Mouse (Mus musculus): ENCODE data around the gene Pex26. TPM values are rescaled to one million over a fixed set of nuclear protein-coding genes. Genes with fewer than 3 reads are reported as not detected.

Pex26 gene
- polyA plus RNA-seq, 2 experiments from 2014 or later = 1.9 to 2.1 TPM

- peak; percentile 29 for ATAC-seq
Observed at GRCm38 (mm10) chr6:121210149-121210925, 26.9 kb downstream of the Pex26 start, which contains the start of gene Tuba8. Tuba8 (plus strand) TSS chr6:121210696.

GRCm38 (mm10) chr6:121210926-121211289, 27.4 kb downstream of the Pex26 start:
- ATAC-seq = no peak

DNA sequence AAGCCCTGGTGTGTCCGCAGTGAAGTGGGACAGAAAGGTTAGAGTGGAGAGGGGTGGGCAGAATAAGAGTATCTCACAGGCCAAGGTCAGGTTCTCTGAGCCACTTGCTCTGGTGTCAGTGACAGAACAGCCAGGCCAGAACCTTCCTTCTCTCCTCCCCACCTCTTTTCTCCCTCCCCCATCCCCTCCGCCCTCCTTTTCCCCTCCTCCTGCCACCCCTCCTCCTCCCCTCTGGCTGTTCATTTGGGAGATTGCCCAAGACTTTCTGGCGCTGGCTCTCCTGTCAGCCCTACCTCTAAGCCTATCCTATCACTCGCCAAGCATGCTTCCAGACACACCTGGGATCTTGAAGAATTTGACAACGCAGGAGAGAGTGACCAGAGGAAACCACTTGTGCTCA, 28.3 kb downstream of the Pex26 start:
- ATAC-seq = no peak

DNA sequence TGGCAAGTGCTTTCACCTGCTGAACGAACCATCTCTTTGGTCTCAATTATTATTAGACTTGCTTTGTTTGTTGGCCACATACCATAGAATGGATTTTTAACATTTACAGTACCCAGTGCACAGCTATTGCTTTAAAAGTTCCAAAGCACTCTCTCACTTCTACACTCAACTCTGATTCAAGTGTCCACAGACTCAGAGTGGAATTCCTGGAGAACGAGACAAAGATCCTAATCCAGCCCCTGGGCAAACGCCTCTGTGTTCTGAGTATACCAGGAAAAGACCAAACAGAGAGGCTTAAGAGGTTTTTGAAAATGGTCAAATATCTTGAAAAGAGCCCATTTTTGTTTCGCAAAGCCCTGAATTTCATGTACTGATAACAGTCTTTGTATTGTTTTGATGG, 29.5 kb downstream of the Pex26 start:
- no peak for ATAC-seq

GRCm38 (mm10) chr6:121214221-121214620, 30.8 kb downstream of the Pex26 start:
- no peak for ATAC-seq

DNA sequence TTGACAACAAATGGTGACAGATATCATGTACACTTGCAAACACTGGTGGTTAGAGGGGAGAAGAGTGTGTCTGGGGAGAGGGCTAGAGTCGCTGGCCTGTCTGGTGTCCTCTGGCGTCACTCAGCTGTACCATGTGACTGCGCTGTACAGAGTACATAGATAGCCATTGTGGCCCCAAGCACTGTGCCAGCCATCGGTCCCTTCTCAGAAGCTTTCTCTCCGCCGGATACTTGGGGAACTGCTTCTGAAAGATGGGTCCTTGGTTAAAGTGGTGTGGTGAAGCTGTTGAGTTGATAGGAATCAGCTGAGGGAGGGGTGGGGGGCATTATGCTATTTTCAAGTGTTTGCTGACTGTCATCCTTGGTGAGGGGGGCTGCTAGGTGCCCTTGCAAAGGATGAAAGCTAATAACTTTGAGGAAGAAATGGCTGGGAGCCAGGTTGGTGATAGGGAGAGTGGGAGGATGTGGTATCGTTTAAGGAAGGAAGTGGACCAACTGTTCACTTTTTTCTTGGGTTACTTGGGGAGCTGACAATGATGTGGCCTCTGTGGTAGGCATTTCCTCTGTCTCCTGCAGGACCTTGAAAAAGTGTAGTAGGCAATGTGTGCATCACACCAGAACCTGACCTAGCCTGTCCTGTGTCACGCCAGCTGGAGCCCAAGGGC, 31.3 kb downstream of the Pex26 start:
- ATAC-seq = peak; percentile 53

DNA sequence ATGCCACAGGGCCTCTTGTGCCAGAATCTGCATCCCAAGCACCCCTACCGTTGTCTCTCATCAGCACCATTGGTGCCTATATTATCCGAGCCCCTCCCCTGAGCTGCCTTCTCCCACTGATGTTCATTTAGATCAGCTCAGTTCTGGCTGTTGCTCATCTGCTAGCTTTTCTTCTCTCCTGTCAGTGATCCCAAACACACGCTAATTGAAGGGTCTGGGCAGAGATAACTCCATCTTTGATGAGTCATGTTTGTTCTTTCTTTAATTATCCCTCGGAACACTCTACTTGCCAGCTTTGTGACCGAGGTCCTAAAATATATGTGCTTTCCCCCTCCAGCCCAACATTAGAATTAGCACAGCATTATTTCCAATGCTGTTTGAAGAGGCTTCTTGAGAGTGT, 31.9 kb downstream of the Pex26 start:
- no peak for ATAC-seq

DNA sequence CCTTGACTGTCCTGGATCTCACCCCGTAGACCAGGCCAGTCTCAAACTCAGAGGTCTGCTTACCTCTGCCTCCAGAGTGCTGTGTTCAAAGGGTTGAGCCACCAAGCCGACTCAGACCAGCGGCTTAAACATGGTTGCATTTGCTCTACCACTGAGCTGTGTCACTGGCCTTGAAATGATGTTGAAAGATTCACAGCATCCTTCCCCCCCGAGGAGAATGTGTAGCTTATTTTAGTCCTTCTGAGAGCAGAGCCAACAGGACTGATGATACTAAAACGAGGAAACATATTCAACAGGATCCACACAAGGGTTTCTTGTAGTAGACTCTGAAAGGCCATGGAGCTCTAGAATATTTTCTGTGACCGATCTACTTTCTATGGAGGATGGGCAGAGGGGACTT, 32.4 kb downstream of the Pex26 start:
- no peak for ATAC-seq

GRCm38 (mm10) chr6:121216589-121217255, 33.3 kb downstream of the Pex26 start:
- ATAC-seq = no peak

- ATAC-seq = peak; percentile 81
Observed at GRCm38 (mm10) chr6:121218002-121218401, 34.5 kb downstream of the Pex26 start.

DNA sequence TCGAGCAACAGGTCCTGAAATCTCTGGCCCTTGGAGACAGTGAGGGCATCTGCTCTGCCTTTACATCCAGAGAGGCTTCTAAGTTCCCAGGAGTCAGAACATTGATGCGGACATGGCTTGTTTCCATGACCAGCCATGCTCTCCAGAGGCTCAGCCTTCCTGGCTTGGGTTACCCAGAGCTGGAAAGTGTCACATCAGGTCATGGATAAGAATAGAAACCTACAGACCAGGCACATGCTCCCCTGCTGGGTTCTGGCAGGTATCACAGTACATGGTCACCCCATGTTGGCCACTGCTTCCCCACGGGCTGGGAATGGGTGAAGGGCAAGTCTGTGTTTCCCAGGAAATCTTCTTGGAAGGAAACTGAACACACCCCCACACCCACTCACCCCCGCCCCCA, 35.9 kb downstream of the Pex26 start:
- ATAC-seq = no peak

GRCm38 (mm10) chr6:121220181-121220580, 36.7 kb downstream of the Pex26 start:
- no peak for ATAC-seq

- ATAC-seq = no peak
Observed at GRCm38 (mm10) chr6:121221876-121222597, 38.6 kb downstream of the Pex26 start.

DNA sequence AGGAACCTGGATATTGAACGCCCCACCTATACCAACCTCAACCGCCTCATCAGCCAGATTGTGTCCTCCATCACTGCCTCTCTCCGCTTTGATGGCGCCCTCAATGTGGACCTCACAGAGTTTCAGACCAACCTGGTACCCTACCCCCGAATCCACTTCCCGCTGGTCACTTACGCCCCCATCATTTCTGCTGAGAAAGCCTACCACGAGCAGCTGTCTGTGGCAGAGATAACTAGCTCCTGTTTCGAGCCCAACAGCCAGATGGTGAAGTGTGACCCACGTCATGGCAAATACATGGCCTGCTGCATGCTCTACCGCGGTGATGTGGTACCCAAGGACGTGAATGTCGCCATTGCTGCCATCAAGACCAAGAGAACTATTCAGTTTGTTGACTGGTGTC, 39.5 kb downstream of the Pex26 start:
- ATAC-seq = no peak

- no peak for ATAC-seq
Observed at GRCm38 (mm10) chr6:121224067-121224466, 40.6 kb downstream of the Pex26 start.

DNA sequence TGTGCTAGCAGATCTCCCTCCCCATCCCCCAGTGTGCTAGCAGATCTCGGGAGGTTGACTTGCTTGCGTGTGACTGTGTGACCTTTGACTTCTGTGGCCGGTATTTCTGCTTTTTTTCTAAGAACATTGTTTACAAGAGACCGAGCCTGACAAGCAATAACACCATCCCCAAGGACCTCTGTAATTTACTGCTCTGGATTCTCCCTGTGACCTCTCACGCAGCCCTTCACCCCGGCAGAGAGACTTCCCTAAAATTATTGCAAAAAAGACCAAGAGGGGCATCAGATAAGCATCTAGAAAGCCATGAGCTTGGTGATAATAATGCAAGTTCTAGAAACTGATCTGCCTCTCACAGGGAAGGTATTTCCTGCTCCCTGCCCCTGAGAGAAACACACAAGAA, 41.5 kb downstream of the Pex26 start:
- no peak for ATAC-seq

DNA sequence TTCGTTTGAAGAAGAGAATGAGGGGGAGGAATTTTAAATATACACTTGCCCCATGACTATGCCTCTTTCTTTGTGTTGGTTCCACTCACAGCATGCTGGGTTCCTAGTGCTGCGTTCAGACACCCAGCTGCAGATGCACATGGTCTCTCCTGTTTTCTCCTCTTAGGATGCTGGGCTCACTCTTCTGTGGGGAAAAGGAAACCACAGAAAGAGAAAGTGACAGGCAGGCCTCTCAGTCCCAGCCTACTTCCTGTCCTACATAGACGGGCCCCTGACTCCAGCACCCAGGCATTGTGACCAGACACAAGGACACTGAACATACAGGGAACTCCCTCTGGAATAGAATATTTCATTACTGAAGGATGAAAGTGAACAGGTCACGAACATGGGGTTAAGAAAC, 42.6 kb downstream of the Pex26 start:
- ATAC-seq = peak; percentile 79

DNA sequence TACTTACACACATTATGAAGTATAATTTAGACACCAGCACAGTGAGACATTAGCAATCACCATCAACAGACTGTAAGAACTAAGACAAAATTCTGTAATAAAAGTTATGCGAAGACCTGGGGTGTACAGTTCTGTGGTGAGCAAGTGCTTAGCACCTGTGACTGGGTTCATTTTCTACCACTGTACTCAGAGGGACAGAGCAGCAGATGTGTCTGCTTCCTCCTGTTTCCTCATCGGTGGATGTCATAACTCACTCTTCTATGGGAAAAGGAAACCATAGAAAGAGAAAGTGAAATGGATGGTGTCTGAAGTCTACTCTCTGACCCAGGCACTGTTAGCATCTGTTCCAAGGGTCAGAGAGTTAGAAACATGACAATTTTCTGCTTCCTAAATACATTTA, 43.3 kb downstream of the Pex26 start:
- no peak for ATAC-seq

DNA sequence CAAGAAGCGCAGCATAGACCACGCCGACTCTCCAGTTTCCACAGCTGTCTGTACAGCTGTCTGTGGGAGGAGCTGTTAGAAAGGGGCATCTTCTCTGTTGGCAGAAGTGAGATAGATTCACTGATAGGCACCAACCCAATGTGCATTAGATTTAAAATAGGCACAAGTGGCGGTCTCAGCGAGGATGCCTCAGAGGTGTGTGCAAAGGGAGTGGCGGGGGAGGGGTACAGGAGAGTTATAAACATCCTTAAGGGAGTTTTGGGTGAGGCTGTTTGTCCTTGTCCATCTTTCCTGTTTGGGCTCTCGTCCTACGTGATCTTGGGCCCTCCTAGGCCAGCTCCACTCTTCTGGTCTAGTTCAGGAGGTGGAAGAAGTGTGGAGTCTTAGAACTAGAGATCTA, 45.0 kb downstream of the Pex26 start:
- peak; percentile 27 for ATAC-seq

GRCm38 (mm10) chr6:121232652-121233051, 49.2 kb downstream of the Pex26 start:
- no peak for ATAC-seq

- no peak for ATAC-seq
Observed at GRCm38 (mm10) chr6:121236386-121236785, 52.9 kb downstream of the Pex26 start.

DNA sequence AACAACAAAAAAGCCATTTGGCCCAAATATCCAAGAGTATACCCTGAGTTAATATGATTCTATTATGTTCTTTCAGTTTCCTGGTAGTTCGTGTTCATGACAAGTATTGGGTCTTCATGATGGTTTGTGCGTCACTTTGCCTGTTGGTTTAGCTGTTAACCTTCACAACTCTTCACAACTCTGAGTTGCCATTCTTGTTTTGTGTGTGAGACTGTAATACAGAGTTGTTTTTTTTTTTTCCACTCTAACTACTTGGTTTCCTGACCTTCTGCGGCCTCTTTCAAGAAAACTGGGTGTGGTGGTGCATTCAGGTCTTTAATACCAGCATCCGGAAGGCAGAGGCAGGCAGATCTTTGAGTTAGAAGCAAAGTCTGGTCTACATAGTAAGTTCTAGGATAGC, 54.7 kb downstream of the Pex26 start:
- ATAC-seq = peak; percentile 29

GRCm38 (mm10) chr6:121241780-121242179, 58.3 kb downstream of the Pex26 start:
- peak; percentile 21 for ATAC-seq

Measured in activated CD4-positive, CD25-positive, alpha-beta regulatory T cell, adult 4 months (primary cell).